Mouse (Mus musculus): ENCODE results near the gene Bub1b. TPM values are rescaled to one million over a fixed set of nuclear protein-coding genes. Genes with fewer than 3 reads are reported as not detected.
"Not testable (repeated sequence)": the region's sequence is repeated elsewhere in the genome, so short reads cannot be mapped to it uniquely, and the experiment has no call there.

The Bub1b gene
- polyA plus RNA-seq (2012; rRNA removed) = 2.3 and 4.8 TPM in 2 replicates

DNA sequence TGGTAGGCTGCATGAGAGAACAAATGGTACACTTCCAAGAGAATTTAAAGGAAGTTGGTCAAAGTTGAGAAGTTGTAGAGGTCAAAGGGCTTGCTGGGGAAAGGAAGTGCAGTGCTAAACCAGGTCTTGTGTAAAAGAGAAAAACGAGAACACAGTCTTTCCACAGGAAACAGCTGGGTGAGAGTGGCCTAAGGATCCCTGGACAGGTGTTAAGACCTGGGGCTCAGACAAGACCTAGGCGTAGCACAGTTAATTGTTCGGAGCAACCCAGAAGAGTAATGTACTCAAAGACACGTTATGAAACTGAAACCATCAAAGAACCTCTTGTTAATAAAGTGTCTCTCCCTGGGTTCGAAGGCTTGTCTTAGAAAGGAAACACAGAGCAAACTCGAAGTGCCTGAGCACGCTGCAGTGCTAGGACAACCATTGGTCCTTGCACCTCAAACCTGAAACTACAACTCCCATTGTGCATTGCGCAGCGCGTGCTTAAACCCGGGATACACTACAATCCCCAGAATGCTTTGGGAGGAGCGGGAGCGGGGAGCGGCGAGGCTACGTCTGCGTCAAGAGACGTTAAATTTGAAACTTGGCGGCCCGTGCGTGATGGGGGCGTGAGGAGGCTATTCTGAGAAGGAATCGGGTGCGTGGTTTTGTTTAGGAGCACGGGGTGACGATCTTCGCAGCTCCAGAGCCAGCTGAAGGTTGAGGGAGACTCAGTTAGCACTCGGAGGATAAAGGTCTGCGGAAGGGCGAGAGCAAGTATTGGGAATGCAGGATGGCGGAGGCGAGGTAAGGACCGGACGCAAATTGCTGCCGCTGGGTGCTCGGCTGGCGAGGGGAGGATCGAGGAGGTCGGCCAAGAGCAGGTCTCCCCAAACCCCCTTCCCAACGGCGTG lies at the start of gene Bub1b:
Gene Bub1b (plus strand): TSS at position 539 of the 896 bp plus-strand sequence.
- DNase-seq (ENCODE audit: extremely low spot score in 1 of 2, low spot score in 1 of 2) = peak; percentile 85 to 93

DNA sequence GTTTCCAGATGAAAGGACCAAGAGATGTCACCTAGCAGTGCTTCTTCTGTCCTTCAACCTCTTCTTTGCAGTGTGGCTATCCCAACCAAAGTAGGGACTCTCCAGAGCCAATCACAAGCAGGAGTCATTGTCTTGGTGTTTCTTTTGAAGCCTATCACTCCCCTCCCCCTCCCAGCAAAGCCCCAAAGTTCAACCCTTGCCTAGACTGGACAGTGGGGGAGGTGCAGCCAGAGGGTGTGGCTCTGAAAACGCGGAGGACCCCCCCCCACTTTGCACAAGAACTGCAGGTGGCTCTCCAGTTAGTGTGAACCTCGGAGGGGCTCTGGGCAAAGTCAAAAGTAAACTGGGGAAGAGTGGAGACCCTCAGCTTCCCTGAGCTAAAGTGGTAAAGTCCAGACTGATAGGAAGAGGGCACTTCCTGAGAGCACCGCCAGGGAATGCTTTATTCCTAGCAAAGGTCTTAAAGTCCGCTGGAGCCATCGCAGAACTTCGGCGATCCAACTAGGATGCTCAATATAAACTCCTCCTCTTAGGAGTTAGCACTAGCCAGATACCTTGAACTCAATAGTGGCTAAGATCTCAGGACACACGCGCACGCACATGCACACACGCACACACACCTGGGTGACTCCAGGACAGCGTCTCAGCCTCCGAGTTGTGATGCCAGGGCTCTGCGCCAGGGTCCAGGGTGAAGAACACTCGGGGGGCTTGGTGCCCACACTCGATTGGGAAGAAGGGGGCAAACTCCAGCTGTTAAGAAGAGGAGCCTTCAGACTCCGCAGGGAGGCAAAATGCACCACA lies 49.4 kb upstream of the Bub1b start:
- no peak for DNase-seq (ENCODE audit: extremely low spot score in 1 of 2, low spot score in 1 of 2)

- DNase-seq (ENCODE audit: extremely low spot score in 1 of 2, low spot score in 1 of 2) = peak; percentile 91 to 94
These were observed 48.2 kb upstream of the Bub1b start, which contains the start of gene Bmf for GRCm38 (mm10) chr2:118549507-118550473. Gene Bmf, minus strand, starts transcription at chr2:118549687.

DNA sequence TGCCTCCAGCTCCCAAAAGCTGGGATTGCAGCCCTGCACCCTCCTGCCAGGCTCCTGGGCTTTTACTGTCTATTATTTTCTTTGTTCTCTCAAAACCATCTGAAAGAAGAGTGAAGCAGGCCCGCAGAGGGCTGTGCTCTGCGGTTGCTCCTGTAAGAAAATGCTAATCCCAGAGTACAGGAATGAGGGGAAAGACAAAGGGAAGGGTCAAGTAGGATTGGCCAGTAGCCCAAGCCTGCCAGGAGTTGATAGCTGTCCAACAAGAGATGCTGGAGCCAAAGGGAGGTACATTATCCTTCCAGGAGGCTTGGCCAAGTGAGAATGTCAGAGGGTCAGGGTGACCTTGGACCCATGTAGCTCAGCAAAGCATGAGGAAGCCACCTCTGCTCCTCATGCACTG lies 46.4 kb upstream of the Bub1b start:
- no peak for DNase-seq (ENCODE audit: extremely low spot score in 1 of 2, low spot score in 1 of 2)

- not testable (repeated sequence) for DNase-seq (ENCODE audit: extremely low spot score in 1 of 2, low spot score in 1 of 2)
These were observed 43.5 kb upstream of the Bub1b start for GRCm38 (mm10) chr2:118554356-118554990.

DNA sequence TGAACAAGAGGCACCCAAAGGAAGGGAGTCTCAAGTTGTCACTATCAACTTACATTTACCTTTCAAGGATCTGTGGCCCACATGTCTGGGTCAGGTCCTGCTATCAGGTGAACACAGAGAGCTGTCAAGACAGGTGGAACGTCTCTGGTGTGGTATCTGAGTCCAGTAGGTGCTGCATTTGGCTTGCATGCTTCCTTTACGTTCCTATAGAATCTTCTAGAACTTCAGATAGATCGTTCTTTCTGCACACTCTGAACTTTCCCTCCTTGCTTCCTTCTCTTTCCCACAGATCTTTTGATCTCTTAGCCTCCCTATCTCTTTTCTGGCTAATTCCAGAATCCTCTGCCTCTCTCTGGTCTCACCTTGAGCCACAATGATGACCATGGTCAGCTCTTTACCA lies 39.6 kb upstream of the Bub1b start:
- no peak for DNase-seq (ENCODE audit: extremely low spot score in 1 of 2, low spot score in 1 of 2)

- no peak for DNase-seq (ENCODE audit: extremely low spot score in 1 of 2, low spot score in 1 of 2)
These were observed 36.0 kb upstream of the Bub1b start for GRCm38 (mm10) chr2:118562015-118562414.

GRCm38 (mm10) chr2:118562431-118562830 lies 35.6 kb upstream of the Bub1b start:
- no peak for DNase-seq (ENCODE audit: extremely low spot score in 1 of 2, low spot score in 1 of 2)

GRCm38 (mm10) chr2:118567179-118567578 lies 30.8 kb upstream of the Bub1b start:
- no peak for DNase-seq (ENCODE audit: extremely low spot score in 1 of 2, low spot score in 1 of 2)

- DNase-seq (ENCODE audit: extremely low spot score in 1 of 2, low spot score in 1 of 2) = no peak
These were observed 27.1 kb upstream of the Bub1b start for GRCm38 (mm10) chr2:118570939-118571338.

GRCm38 (mm10) chr2:118572183-118572836 lies 25.7 kb upstream of the Bub1b start:
- no peak for DNase-seq (ENCODE audit: extremely low spot score in 1 of 2, low spot score in 1 of 2)

DNA sequence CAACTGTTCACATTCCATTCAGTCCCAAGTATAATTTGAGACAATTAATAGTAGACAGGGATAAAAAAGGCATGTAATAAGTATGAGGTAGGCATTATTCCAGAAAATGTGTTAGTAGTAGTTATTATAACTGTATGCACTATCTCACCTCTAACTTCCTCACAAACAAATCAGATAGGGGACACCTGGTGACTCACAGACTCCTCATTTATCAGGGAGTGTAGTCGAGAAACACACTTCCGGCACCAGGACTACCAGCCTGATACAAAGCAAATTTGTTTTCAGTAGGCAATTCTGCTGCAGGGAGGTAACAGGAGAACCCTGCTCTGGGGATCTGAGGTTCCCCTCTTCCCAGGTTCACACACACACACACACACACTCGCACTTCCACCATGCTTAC lies 24.9 kb upstream of the Bub1b start:
- no peak for DNase-seq (ENCODE audit: extremely low spot score in 1 of 2, low spot score in 1 of 2)

DNA sequence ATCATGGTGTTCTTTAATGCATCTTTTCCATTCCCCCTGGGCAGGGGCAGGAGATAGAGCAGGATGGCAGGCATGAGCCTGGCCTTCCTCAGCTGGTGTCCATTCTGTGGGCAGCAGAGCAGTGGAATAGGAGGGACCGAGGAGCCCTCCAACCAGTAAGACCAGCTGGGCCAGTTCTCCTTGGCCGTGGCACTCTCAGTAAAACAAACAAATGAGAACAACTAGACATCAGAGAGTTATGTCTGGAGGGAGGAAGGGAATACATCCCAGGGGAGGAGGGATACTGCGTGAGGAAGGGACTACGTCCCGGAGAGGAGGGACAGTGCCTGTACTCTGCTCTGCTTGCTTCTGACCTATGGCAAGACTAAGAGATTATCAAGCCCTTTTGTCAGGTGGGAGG lies 12.0 kb upstream of the Bub1b start:
- DNase-seq (ENCODE audit: extremely low spot score in 1 of 2, low spot score in 1 of 2) = no peak

GRCm38 (mm10) chr2:118587686-118588085 lies 10.3 kb upstream of the Bub1b start:
- DNase-seq (ENCODE audit: extremely low spot score in 1 of 2, low spot score in 1 of 2) = no peak

GRCm38 (mm10) chr2:118591083-118591482 lies 6.9 kb upstream of the Bub1b start:
- DNase-seq (ENCODE audit: extremely low spot score in 1 of 2, low spot score in 1 of 2) = no peak

- DNase-seq (ENCODE audit: extremely low spot score in 1 of 2, low spot score in 1 of 2) = no peak
These were observed 1.1 kb downstream of the Bub1b start for GRCm38 (mm10) chr2:118599087-118599486.

DNA sequence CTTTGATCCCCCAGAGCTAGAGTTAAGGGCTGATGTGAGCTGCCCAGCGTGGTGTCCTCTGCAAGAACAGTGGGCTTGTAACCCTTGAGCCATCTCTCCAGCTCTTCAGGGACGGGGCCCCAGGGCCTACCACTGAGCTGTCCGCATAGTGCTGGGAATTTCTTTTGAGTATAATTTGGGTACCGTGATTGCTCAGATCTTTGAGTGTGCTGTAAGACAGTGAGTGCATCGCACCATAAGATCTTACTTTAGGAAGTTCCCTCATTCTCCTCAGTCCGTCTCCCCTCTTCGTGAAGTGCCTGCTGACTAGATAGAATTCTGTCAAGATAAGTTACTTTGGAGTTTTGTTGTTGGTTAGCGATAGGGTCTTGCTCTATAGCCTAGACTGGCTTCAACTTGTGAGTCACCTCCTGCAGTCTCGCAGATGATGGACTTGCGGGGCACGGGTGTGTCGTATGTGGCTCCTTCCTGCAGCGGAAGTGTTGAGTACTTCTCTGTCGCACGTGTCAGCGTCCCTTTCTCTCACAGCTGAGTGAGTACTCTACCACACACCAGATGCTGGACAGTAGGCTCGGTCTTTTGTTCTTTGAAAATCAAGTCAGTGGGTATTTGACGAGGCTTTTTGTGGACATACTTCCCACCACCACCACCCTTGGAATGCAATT lies 3.7 kb downstream of the Bub1b start:
- DNase-seq (ENCODE audit: extremely low spot score in 1 of 2, low spot score in 1 of 2) = no peak

GRCm38 (mm10) chr2:118604091-118604490 lies 6.1 kb downstream of the Bub1b start:
- DNase-seq (ENCODE audit: extremely low spot score in 1 of 2, low spot score in 1 of 2) = no peak

DNA sequence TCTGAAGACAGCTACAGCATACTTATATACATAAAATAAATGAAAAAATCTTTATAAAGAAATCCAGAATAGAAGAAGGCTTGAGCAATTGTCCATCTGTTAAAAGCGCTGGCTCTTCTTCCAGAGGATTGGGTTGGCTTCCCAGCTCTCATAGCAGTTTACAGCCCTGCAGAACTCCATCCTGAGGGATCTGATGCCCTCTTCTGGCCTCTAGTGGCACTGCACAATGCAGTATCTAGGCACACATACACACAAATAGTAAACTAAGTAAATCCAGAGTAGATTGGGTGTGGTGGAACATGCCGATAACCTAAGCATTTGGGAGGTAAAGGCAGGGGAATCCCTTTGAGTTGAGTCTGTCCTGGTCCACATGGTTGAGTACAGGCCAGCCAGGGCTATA lies 8.0 kb downstream of the Bub1b start:
- DNase-seq (ENCODE audit: extremely low spot score in 1 of 2, low spot score in 1 of 2) = peak in 1 of 2 experiments; percentile 19
